Mouse (Mus musculus) megakaryocyte progenitor cell, adult 5-6 weeks (primary cell): ENCODE measurements around the gene Myh7b. TPM values are rescaled to one million over a fixed set of nuclear protein-coding genes. Genes with fewer than 3 reads are reported as not detected.

Source experiments
- ATAC-seq: replicated peaks from 2 replicates; pipeline ENCODE4 v1.8.0; 2016; ENCODE audit warnings: mild to moderate bottlenecking, moderate TSS enrichment, inconsistent platforms; ENCODE audit not compliant: poor library complexity
- total RNA-seq, 2 experiments: library from RNA; stranded (forward) in 1 of 2; stranded (reverse) in 1 of 2; fragments of 157-497, 149-512 nt in 1 of 2; fragments of 200-1000 nt in 1 of 2; gene quantifications; 2 replicates each; pipeline versions ENCODE4 v1.2.3 to v1.2.4; 2015 to 2017

Gene Myh7b
- total RNA-seq, 2 experiments from 2014 or later = not detected

GRCm38 (mm10) chr2:155681874-155682273, 70.9 kb downstream of the Myh7b start:
- peak; percentile 48 for ATAC-seq

DNA sequence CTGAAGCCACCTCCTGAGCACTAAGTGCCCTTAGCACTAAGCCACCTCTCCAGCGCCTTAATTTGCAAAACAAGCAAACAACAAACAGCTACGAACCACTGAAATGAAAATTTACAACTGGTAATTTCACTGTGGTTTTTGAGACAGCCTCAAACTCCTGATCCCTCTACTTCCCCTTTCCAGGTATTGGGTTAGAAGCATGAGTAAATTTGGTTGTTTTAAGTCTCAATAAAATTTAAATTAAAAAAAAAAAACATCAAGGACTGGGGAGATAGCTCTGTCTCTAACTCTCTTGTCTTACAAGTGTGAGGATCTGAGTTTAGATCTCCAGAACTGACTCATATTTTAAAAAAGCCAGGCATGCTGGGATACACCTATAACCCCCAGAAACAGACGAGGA, 72.1 kb downstream of the Myh7b start:
- ATAC-seq = peak; percentile 42; the same call in 1 of the 2 replicates

- ATAC-seq = no peak
Observed at GRCm38 (mm10) chr2:155683821-155684220, 72.8 kb downstream of the Myh7b start.

Other genes with a start within 250 kb of the Myh7b start
- 3.4 and 4.7 TPM in 2 replicates for gene Trp53inp2, start 230.2 kb upstream of the Myh7b start, total RNA-seq (2015)
- 3.3 and 4.2 TPM in 2 replicates for gene Trp53inp2, start 230.2 kb upstream of the Myh7b start, total RNA-seq (2017)
- gene Ncoa6, start 137.3 kb upstream of the Myh7b start, total RNA-seq (2015) = 58.3 and 61.2 TPM in 2 replicates
- 12.4 and 15.4 TPM in 2 replicates for gene Ncoa6, start 137.3 kb upstream of the Myh7b start, total RNA-seq (2017)
- gene Acss2, start 93.3 kb upstream of the Myh7b start, total RNA-seq (2015) = 3.6 and 8.0 TPM in 2 replicates
- gene Acss2, start 93.3 kb upstream of the Myh7b start, total RNA-seq (2017) = 3.0 and 6.5 TPM in 2 replicates
- not detected in 2 replicates for gene Ggt7, start 93.0 kb upstream of the Myh7b start, total RNA-seq (2015)
- gene Ggt7, start 93.0 kb upstream of the Myh7b start, total RNA-seq (2017) = not detected in 2 replicates
- gene Gss, start 18.4 kb upstream of the Myh7b start, total RNA-seq (2015) = 9.9 and 12.2 TPM in 2 replicates
- 13.4 and 18.2 TPM in 2 replicates for gene Gss, start 18.4 kb upstream of the Myh7b start, total RNA-seq (2017)
- gene Trpc4ap, start 81.2 kb downstream of the Myh7b start, total RNA-seq (2015) = 59.0 and 62.9 TPM in 2 replicates
- 73.1 and 89.6 TPM in 2 replicates for gene Trpc4ap, start 81.2 kb downstream of the Myh7b start, total RNA-seq (2017)
- 47.1 and 55.0 TPM in 2 replicates for gene Edem2, start 118.3 kb downstream of the Myh7b start, total RNA-seq (2015)
- 58.2 and 70.9 TPM in 2 replicates for gene Edem2, start 118.3 kb downstream of the Myh7b start, total RNA-seq (2017)
- not detected in 2 replicates for gene Gm17581, start 124.7 kb downstream of the Myh7b start, total RNA-seq (2015)
- gene Gm17581, start 124.7 kb downstream of the Myh7b start, total RNA-seq (2017) = not detected in 2 replicates
- gene Procr, start 139.9 kb downstream of the Myh7b start, total RNA-seq (2015) = 0.89 TPM in 1 of 2 replicates, not detected in the other
- 3.1 and 6.1 TPM in 2 replicates for gene Procr, start 139.9 kb downstream of the Myh7b start, total RNA-seq (2017)
- not detected in 2 replicates for gene Mmp24, start 164.1 kb downstream of the Myh7b start, total RNA-seq (2015)
- under 0.01 TPM in 1 of 2 replicates, not detected in the other for gene Mmp24, start 164.1 kb downstream of the Myh7b start, total RNA-seq (2017)
- gene BC029722, start 208.2 kb downstream of the Myh7b start, total RNA-seq (2015) = 13.2 and 18.8 TPM in 2 replicates
- gene BC029722, start 208.2 kb downstream of the Myh7b start, total RNA-seq (2017) = 13.2 and 14.8 TPM in 2 replicates
- gene Eif6, start 215.7 kb downstream of the Myh7b start, total RNA-seq (2015) = 261 and 264 TPM in 2 replicates
- gene Eif6, start 215.7 kb downstream of the Myh7b start, total RNA-seq (2017) = 58.5 and 84.7 TPM in 2 replicates
- gene Fam83c, start 223.6 kb downstream of the Myh7b start, total RNA-seq (2015) = not detected in 2 replicates
- not detected in 2 replicates for gene Fam83c, start 223.6 kb downstream of the Myh7b start, total RNA-seq (2017)